Mouse (Mus musculus) G1E (cell line): ENCODE measurements around the gene Oat.

Source experiments
- CTCF ChIP-seq: IDR thresholded peaks from 2 replicates; pipeline ENCODE4 v1.5.1; 2012; ENCODE audit warnings: low read depth, low read length, inconsistent platforms, mixed read lengths
- GATA1 ChIP-seq: IDR thresholded peaks from 2 replicates; pipeline ENCODE4 v1.6.1; 2012; ENCODE audit warnings: borderline replicate concordance, low read length, inconsistent platforms, mixed read lengths
- GATA2 ChIP-seq: IDR thresholded peaks from 2 replicates; pipeline ENCODE4 v1.6.1; 2012; ENCODE audit warnings: low read depth, low read length, inconsistent platforms, borderline replicate concordance
- POLR2AphosphoS5 ChIP-seq: IDR thresholded peaks from 2 replicates; pipeline ENCODE4 v1.6.1; 2012; ENCODE audit warnings: low read depth, low read length, inconsistent platforms; ENCODE audit not compliant: insufficient replicate concordance
- TAL1 ChIP-seq: conservative IDR thresholded peaks from 2 replicates; pipeline ENCODE4 v1.6.1; 2012; ENCODE audit warnings: low read depth, low read length, inconsistent platforms, mixed read lengths

- TF ChIP-seq GATA2 = no peak
- TF ChIP-seq CTCF = no peak
- no peak for TF ChIP-seq POLR2AphosphoS5
- TF ChIP-seq GATA1 = no peak
- TF ChIP-seq TAL1 = no peak
Observed at GRCm38 (mm10) chr7:132581441-132581840, 5.2 kb upstream of the Oat start.
